Mouse (Mus musculus) limb, embryonic 13.5 days (tissue): ENCODE data around the gene E130218I03Rik. TPM values are rescaled to one million over a fixed set of nuclear protein-coding genes. Genes with fewer than 3 reads are reported as not detected.

Experiments
- polyA plus RNA-seq: library from polyadenylated mRNA; unstranded; fragments of >200 nt; fragmentation: Nextera tagmentation; extraction: Ambion mirVana; gene quantifications from 2 replicates; pipeline ENCODE4 v1.2.1, GENCODE M21; 2015

The E130218I03Rik gene
- polyA plus RNA-seq, 1 experiment from 2014 or later: 0.23 TPM

Other genes starting within 250 kb of the E130218I03Rik start
- 45.1 and 45.6 TPM in 2 replicates for gene Dhdds, start 242.7 kb upstream of the E130218I03Rik start, polyA plus RNA-seq
- gene Lin28a, start 224.8 kb upstream of the E130218I03Rik start, polyA plus RNA-seq: 0.14 and 0.38 TPM in 2 replicates
- not detected in 2 replicates for gene Zfp683, start 189.8 kb upstream of the E130218I03Rik start, polyA plus RNA-seq
- 4.9 and 5.4 TPM in 2 replicates for gene Crybg2, start 182.8 kb upstream of the E130218I03Rik start, polyA plus RNA-seq
- gene Cd52, start 148.6 kb upstream of the E130218I03Rik start, polyA plus RNA-seq: 10.6 and 11.4 TPM in 2 replicates
- 13.6 and 14.3 TPM in 2 replicates for gene Ubxn11, start 141.1 kb upstream of the E130218I03Rik start, polyA plus RNA-seq
- gene Sh3bgrl3, start 114.9 kb upstream of the E130218I03Rik start, polyA plus RNA-seq: 420 and 444 TPM in 2 replicates
- gene Cep85, start 56.5 kb upstream of the E130218I03Rik start, polyA plus RNA-seq: 33.3 and 34.9 TPM in 2 replicates
- gene Gm7534, start 40.7 kb upstream of the E130218I03Rik start, polyA plus RNA-seq: not detected in 2 replicates
- 0.23 TPM in 1 of 2 replicates, not detected in the other for gene Catsper4, start 16.3 kb upstream of the E130218I03Rik start, polyA plus RNA-seq
- gene Cnksr1, start 5.3 kb upstream of the E130218I03Rik start, polyA plus RNA-seq: 1.8 and 2.0 TPM in 2 replicates
- 15.6 and 17.8 TPM in 2 replicates for gene Zfp593, start 1.9 kb downstream of the E130218I03Rik start, polyA plus RNA-seq
- gene Gm30191, start 3.3 kb downstream of the E130218I03Rik start, polyA plus RNA-seq: not detected in 2 replicates
- gene Grrp1, start 10.4 kb downstream of the E130218I03Rik start, polyA plus RNA-seq: 4.7 and 5.3 TPM in 2 replicates
- 21.7 and 22.6 TPM in 2 replicates for gene Pdik1l, start 44.2 kb downstream of the E130218I03Rik start, polyA plus RNA-seq
- gene Trim63, start 71.5 kb downstream of the E130218I03Rik start, polyA plus RNA-seq: 5.3 and 6.2 TPM in 2 replicates
- gene Slc30a2, start 99.5 kb downstream of the E130218I03Rik start, polyA plus RNA-seq: 0.18 and 0.24 TPM in 2 replicates
- gene Extl1, start 140.2 kb downstream of the E130218I03Rik start, polyA plus RNA-seq: 8.3 and 9.2 TPM in 2 replicates
- 11.3 and 12.9 TPM in 2 replicates for gene Pafah2, start 152.7 kb downstream of the E130218I03Rik start, polyA plus RNA-seq
- 1,889 and 1,921 TPM in 2 replicates for gene Stmn1, start 224.7 kb downstream of the E130218I03Rik start, polyA plus RNA-seq